Mouse (Mus musculus) heart, postnatal 0 days (tissue): ENCODE results near the gene Gm28308.

Experiments
- CTCF ChIP-seq: IDR thresholded peaks from 2 replicates; pipeline ENCODE4 v1.5.1; 2016; ENCODE audit warnings: antibody characterized with exemption, control low read depth, low read depth
- EP300 ChIP-seq: IDR thresholded peaks from 2 replicates; pipeline ENCODE4 v1.6.1; 2016; ENCODE audit warnings: antibody characterized with exemption, low read depth

GRCm38 (mm10) chr6:52169499-52170165 lies 43.5 kb downstream of the Gm28308 start:
- TF ChIP-seq CTCF (no peak), EP300 (no peak)
